Mouse (Mus musculus): ENCODE measurements around the gene Slc25a48. TPM values are rescaled to one million over a fixed set of nuclear protein-coding genes. Genes with fewer than 3 reads are reported as not detected.

Gene Slc25a48
- polyA plus RNA-seq, 1 experiment from 2014 or later: not detected

- ATAC-seq (ENCODE audit: low FRiP score, low read depth): no peak
- WGBS: 86% methylated on average over 3 of the region's 3 CpGs
- H3K9ac ChIP-seq (replicated peaks): no peak within 1 kb of the TSS
- no peaks in the 10 kb centered on the region for H3K4me1 ChIP-seq
- no peaks in the 10 kb centered on the region for H3K36me3 ChIP-seq
- H3K4me3 ChIP-seq: no peak within 1 kb of the TSS
- H3K27ac ChIP-seq (replicated peaks): no peak within 1 kb of the TSS
- no peak within 1 kb of the TSS for H3K4me2 ChIP-seq (replicated peaks)
- no peaks in the 10 kb centered on the region for H3K27me3 ChIP-seq
- no peaks in the 10 kb centered on the region for H3K9me3 ChIP-seq
Measured at GRCm38 (mm10) chr13:56482146-56482545, 44.0 kb downstream of the Slc25a48 start, which contains the start of gene Il9. Gene Il9 (minus strand): TSS chr13:56482246.

GRCm38 (mm10) chr13:56488012-56488411 is 49.9 kb downstream of the Slc25a48 start:
- WGBS: 72% methylated on average over 5 of the region's 5 CpGs
- no peaks in the 10 kb centered on the region for H3K4me1 ChIP-seq
- H3K4me3 ChIP-seq: no peak overlapping the region
- H3K36me3 ChIP-seq: no peaks in the 10 kb centered on the region
- H3K9me3 ChIP-seq: no peaks in the 10 kb centered on the region
- no peak for ATAC-seq (ENCODE audit: low FRiP score, low read depth)
- no peak overlapping the region for H3K9ac ChIP-seq (replicated peaks)
- no peak overlapping the region for H3K4me2 ChIP-seq (replicated peaks)
- H3K27ac ChIP-seq (replicated peaks): no peak overlapping the region
- no peaks in the 10 kb centered on the region for H3K27me3 ChIP-seq

- Histone ChIP-seq H3K27ac (replicated peaks) (no peak overlapping the region), H3K27me3 (no peaks in the 10 kb centered on the region), H3K9ac (replicated peaks) (no peak overlapping the region), H3K4me3 (no peak overlapping the region), H3K4me1 (0 out of 2 replicates have a peak, but pooled peaks cover 3% of the 10 kb centered on the region), H3K36me3 (no peaks in the 10 kb centered on the region), H3K4me2 (replicated peaks) (no peak overlapping the region), H3K9me3 (no peaks in the 10 kb centered on the region)
- WGBS: 39% methylated on average over 3 of the region's 3 CpGs
- ATAC-seq (ENCODE audit: low FRiP score, low read depth): no peak
Measured at GRCm38 (mm10) chr13:56494440-56494839, 56.3 kb downstream of the Slc25a48 start.

GRCm38 (mm10) chr13:56500132-56500531 is 62.0 kb downstream of the Slc25a48 start:
- no peaks in the 10 kb centered on the region for H3K4me1 ChIP-seq
- no peak overlapping the region for H3K4me2 ChIP-seq (replicated peaks)
- no peaks in the 10 kb centered on the region for H3K27me3 ChIP-seq
- no peak overlapping the region for H3K9ac ChIP-seq (replicated peaks)
- no peaks in the 10 kb centered on the region for H3K36me3 ChIP-seq
- no peak for ATAC-seq (ENCODE audit: low FRiP score, low read depth)
- 81% methylated on average over 3 of the region's 3 CpGs for WGBS
- no peaks in the 10 kb centered on the region for H3K9me3 ChIP-seq
- H3K4me3 ChIP-seq: no peak overlapping the region
- no peak overlapping the region for H3K27ac ChIP-seq (replicated peaks)

DNA sequence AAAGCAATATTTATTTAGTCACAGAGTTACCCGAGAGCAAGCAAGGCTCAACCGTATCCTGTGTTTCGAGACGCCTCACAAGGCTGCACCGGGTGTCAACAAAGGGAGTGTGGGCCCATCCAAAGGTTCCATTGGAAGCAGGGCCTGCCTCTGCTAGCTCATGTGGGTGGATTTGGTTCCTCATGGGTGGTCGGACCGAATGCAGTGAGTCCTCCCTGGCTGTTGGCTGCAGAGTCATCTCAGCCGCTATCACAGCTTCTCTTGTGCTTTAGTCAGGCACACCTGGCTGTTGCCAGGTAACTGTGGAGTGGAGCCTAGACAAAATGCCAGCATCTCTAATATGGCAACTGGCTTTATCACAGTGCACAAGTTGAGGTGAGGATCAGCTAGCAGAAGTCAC is 62.5 kb downstream of the Slc25a48 start:
- no peaks in the 10 kb centered on the region for H3K9me3 ChIP-seq
- no peak for ATAC-seq (ENCODE audit: low FRiP score, low read depth)
- no peak overlapping the region for H3K4me2 ChIP-seq (replicated peaks)
- H3K4me3 ChIP-seq: no peak overlapping the region
- H3K36me3 ChIP-seq: no peaks in the 10 kb centered on the region
- no peak overlapping the region for H3K9ac ChIP-seq (replicated peaks)
- no peak overlapping the region for H3K27ac ChIP-seq (replicated peaks)
- no peaks in the 10 kb centered on the region for H3K4me1 ChIP-seq
- WGBS: 83% methylated on average over 8 of the region's 8 CpGs
- H3K27me3 ChIP-seq: no peaks in the 10 kb centered on the region

DNA sequence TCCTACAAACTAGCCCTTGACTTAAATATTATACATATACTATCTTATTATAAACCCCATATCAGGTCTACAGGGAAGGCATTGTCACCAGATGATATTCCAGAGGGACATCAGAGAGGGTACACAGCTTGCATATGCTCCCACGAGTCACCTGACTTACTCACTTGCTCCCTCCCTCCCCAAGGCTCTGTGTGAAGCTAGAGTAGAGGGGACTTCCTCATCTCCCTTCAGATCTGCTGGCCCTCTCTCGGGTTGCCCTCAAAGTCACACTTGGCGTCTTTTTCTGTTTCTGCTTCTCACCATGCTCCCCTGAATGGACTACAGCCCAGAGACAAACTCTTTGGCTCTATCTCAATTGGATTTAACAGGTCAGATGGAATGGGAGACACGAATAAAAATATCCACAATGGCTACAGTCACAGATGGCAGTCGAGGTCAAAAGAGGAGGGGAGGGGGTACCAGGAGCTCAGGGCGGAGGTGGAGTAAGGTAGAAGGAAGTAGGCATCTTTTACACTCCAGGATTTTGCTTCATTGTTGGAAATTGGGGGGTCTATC is 63.8 kb downstream of the Slc25a48 start:
- no peak for ATAC-seq (ENCODE audit: low FRiP score, low read depth)
- no peak overlapping the region for H3K4me2 ChIP-seq (replicated peaks)
- H3K36me3 ChIP-seq: no peaks in the 10 kb centered on the region
- no peak overlapping the region for H3K9ac ChIP-seq (replicated peaks)
- H3K4me3 ChIP-seq: no peak overlapping the region
- no peaks in the 10 kb centered on the region for H3K4me1 ChIP-seq
- WGBS: 71% methylated on average over 6 of the region's 6 CpGs
- no peaks in the 10 kb centered on the region for H3K9me3 ChIP-seq
- no peak overlapping the region for H3K27ac ChIP-seq (replicated peaks)
- no peaks in the 10 kb centered on the region for H3K27me3 ChIP-seq

DNA sequence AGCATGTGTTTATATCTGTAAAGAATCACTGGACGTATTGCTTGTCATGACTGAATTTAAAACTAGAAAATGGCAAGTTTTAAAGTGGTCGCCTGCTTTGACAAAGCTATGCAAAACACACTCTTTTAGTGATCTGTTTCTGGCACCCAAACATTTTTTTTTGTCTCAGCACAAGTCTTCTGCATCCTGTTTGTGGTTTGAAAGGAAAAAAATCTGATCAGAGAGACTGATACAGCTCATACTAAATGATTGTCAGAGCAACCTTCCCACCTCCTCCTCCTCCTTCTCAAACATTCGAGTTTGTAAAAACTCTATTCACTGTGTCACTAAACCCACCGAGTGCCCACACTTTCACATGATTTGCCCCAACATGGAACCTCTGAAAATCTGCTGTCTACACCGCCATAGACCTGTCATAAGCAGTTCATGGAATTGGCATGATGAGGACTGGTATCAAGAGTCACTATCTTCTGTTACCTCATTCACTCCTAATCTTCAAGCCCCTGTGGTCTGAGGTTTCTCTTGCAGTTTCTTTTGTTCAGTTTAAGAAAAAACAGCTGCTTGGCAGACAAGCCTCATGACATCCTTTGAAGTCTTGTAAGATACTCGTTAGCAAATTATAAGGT is 68.8 kb downstream of the Slc25a48 start:
- Histone ChIP-seq H3K9me3 (0 out of 2 replicates have a peak, but pooled peaks cover 4% of the 10 kb centered on the region), H3K4me2 (replicated peaks) (no peak overlapping the region), H3K27me3 (no peaks in the 10 kb centered on the region), H3K4me1 (no peaks in the 10 kb centered on the region), H3K9ac (replicated peaks) (no peak overlapping the region), H3K4me3 (no peak overlapping the region), H3K36me3 (no peaks in the 10 kb centered on the region), H3K27ac (replicated peaks) (no peak overlapping the region)
- WGBS: 84% methylated on average over 6 of the region's 6 CpGs
- no peak for ATAC-seq (ENCODE audit: low FRiP score, low read depth)

DNA sequence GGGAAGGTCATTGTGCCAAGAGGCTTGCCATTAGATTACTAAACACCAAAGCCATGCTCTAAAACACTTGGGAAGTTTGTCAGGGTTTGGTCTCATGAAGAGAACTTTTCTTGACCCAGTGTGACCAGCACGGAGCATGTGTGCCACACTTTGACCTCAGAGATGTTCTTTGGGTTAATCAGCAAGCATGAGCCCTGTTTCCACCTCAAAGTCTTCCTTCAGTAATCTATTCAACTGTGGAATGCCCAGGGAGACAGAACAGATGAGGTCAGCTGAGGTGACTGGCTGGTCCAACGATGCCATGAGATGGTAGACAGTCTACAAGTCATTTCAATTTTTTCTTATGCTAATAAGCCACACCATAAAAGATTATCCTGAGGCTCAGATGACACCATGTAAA is 71.6 kb downstream of the Slc25a48 start:
- Histone ChIP-seq H3K9ac (replicated peaks) (no peak overlapping the region), H3K4me3 (no peak overlapping the region), H3K27ac (replicated peaks) (no peak overlapping the region), H3K27me3 (no peaks in the 10 kb centered on the region; the same call in 1 of the 2 replicates), H3K36me3 (no peaks in the 10 kb centered on the region), H3K4me1 (no peaks in the 10 kb centered on the region), H3K9me3 (0 out of 2 replicates have a peak, but pooled peaks cover 4% of the 10 kb centered on the region), H3K4me2 (replicated peaks) (no peak overlapping the region)
- 72% methylated on average over 2 of the region's 2 CpGs for WGBS
- ATAC-seq (ENCODE audit: low FRiP score, low read depth): no peak

DNA sequence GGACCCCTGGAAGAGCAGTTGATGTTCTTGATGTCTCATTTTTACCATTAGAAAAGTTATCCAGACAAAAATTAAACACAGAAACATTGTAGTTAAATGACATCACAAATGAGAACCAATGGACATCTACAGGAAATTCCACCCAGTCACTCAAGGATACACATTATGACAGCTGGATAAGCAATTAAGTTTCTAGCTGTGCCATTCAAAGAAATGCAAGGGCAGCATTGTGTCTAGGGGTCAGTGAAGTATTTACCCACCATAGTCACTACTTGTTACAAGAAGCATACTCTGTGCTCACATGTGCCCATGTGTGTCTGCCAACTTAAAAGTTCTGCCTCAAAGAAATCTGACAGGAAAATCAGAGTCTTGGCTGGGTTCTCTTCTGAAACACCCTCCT is 75.4 kb downstream of the Slc25a48 start:
- no peak overlapping the region for H3K9ac ChIP-seq (replicated peaks)
- H3K36me3 ChIP-seq: no peaks in the 10 kb centered on the region
- H3K9me3 ChIP-seq: no peaks in the 10 kb centered on the region
- no peak for ATAC-seq (ENCODE audit: low FRiP score, low read depth)
- no peak overlapping the region for H3K27ac ChIP-seq (replicated peaks)
- H3K4me2 ChIP-seq (replicated peaks): no peak overlapping the region
- H3K4me1 ChIP-seq: peaks cover 4% of the 10 kb centered on the region
- H3K4me3 ChIP-seq: no peak overlapping the region
- H3K27me3 ChIP-seq: no peaks in the 10 kb centered on the region; the same call in 1 of the 2 replicates

DNA sequence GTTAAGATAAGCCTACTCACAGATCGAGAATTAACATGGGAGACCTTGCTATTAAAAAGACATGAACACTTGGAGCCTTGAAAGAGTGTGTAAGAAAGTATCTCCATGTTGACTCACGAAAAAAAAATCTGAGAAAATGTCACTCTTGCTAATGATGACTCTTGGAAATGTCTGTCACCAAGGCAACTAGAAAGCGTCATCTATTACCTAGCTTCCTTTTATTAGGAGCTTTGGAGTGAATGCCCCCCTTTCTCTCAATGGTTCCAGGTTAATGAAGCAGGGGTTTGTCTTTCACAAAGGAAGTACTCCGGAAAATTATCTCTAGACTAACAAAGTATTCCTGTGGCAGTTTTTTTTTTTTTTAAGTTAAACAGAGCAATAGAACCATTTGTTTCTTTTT is 78.2 kb downstream of the Slc25a48 start:
- Histone ChIP-seq H3K27ac (replicated peaks) (no peak overlapping the region), H3K36me3 (no peaks in the 10 kb centered on the region), H3K9ac (replicated peaks) (no peak overlapping the region), H3K4me2 (replicated peaks) (no peak overlapping the region), H3K27me3 (no peaks in the 10 kb centered on the region; the same call in 1 of the 2 replicates), H3K4me1 (peaks cover 4% of the 10 kb centered on the region), H3K4me3 (no peak overlapping the region), H3K9me3 (no peaks in the 10 kb centered on the region)
- WGBS: 54% methylated on average over 4 of the region's 4 CpGs
- ATAC-seq (ENCODE audit: low FRiP score, low read depth): no peak

DNA sequence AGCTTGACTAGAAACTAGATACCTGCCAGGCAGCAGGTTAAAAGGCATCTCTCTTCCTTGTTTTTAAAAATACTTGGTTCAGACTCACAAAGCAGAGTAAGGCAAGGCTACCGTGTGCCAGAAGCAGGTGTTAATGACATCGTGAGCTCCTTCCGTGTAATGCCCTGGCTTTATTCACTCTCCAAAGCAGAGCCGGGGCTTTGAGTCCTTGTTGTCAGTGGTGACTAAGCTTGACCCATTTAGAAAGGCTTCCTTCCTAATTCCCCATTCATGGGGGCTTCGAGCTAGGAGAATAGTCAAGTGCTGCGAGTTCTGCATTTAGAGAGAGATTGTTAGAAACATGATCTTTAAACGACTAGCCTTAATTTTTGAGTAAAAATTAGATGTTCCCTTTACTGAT is 78.7 kb downstream of the Slc25a48 start:
- no peak for ATAC-seq (ENCODE audit: low FRiP score, low read depth)
- Histone ChIP-seq H3K27ac (replicated peaks) (no peak overlapping the region), H3K9me3 (no peaks in the 10 kb centered on the region), H3K4me2 (replicated peaks) (no peak overlapping the region), H3K36me3 (no peaks in the 10 kb centered on the region), H3K9ac (replicated peaks) (no peak overlapping the region), H3K4me3 (no peak overlapping the region), H3K4me1 (peaks cover 4% of the 10 kb centered on the region), H3K27me3 (no peaks in the 10 kb centered on the region; the same call in 1 of the 2 replicates)
- 12% methylated on average over 7 of the region's 7 CpGs for WGBS

- WGBS: 2% methylated on average over 56 of the region's 56 CpGs
- ATAC-seq (ENCODE audit: low FRiP score, low read depth): peak; percentile 99
- no peaks in the 10 kb centered on the region for H3K4me1 ChIP-seq
- H3K36me3 ChIP-seq: no peaks in the 10 kb centered on the region
- H3K9ac ChIP-seq (replicated peaks): peak within 1 kb of the TSS; percentile 67
- H3K27ac ChIP-seq (replicated peaks): no peak within 1 kb of the TSS
- H3K4me2 ChIP-seq (replicated peaks): peak within 1 kb of the TSS; percentile 83
- H3K9me3 ChIP-seq: no peaks in the 10 kb centered on the region
- peak within 1 kb of the TSS; percentile 66 for H3K4me3 ChIP-seq
- no peaks in the 10 kb centered on the region; the same call in 1 of the 2 replicates for H3K27me3 ChIP-seq
Measured at GRCm38 (mm10) chr13:56522081-56522820, 84.1 kb downstream of the Slc25a48 start, which contains the start of gene Fbxl21. Gene Fbxl21 (plus strand): TSS chr13:56522472.

Data from midbrain, embryonic 12.5 days (tissue).